Mouse (Mus musculus) embryonic fibroblast, embryonic 13.5 days (primary cell): ENCODE measurements at regions not wholly inside any gene's neighbourhood (a gene's known extent, or its start where the extent isn't known, plus 50 kb on each side); places are given as distances from the start of the nearest gene placed in this dataset.

ENCODE experiments used
- CTCF ChIP-seq: IDR thresholded peaks from 2 replicates; pipeline ENCODE4 v1.5.1; 2011; ENCODE audit warnings: mild to moderate bottlenecking, control low read depth, low read length, moderate library complexity, borderline replicate concordance; ENCODE audit not compliant: insufficient read depth
- POLR2A ChIP-seq: IDR thresholded peaks from 2 replicates; pipeline ENCODE4 v1.6.1; 2011; ENCODE audit warnings: low read depth, mild to moderate bottlenecking, control low read depth, low read length, moderate library complexity

- TF ChIP-seq POLR2A (no peak), CTCF (no peak)
Measured at GRCm38 (mm10) chr7:75384506-75384911, 70.8 kb upstream of the Akap13 start.
